Mouse (Mus musculus) kidney, embryonic 15.5 days (tissue): ENCODE results near the gene Zcchc2. TPM values are rescaled to one million over a fixed set of nuclear protein-coding genes. Genes with fewer than 3 reads are reported as not detected.

Experiments
- ATAC-seq: fragments of 200-750 bp; cut with Nextera tagmentation; replicated peaks from 2 replicates; pipeline ENCODE4 v1.8.0; 2017; ENCODE audit warnings: moderate TSS enrichment; ENCODE audit not compliant: low FRiP score
- H3K27ac ChIP-seq: fragments of 300-500 bp; sonication (generic); 2 replicates; pipeline ENCODE4 v1.5.1; 2015; ENCODE audit warnings: mild to moderate bottlenecking, inconsistent platforms
- H3K27me3 ChIP-seq: fragments of 300-500 bp; sonication (generic); 2 replicates; pipeline ENCODE4 v1.6.1; 2015; ENCODE audit warnings: inconsistent platforms
- H3K36me3 ChIP-seq: fragments of 300-500 bp; sonication (generic); 2 replicates; pipeline ENCODE4 v1.6.1; 2015; ENCODE audit warnings: inconsistent platforms
- H3K4me1 ChIP-seq: fragments of 300-500 bp; sonication (generic); 2 replicates; pipeline ENCODE4 v1.6.1; 2015; ENCODE audit warnings: inconsistent platforms
- H3K4me2 ChIP-seq: fragments of 300-500 bp; sonication (generic); 2 replicates; pipeline ENCODE4 v1.6.1; 2015; ENCODE audit warnings: moderate library complexity, mild to moderate bottlenecking, inconsistent platforms
- H3K4me3 ChIP-seq: fragments of 300-500 bp; sonication (generic); replicated peaks from 2 replicates; pipeline ENCODE4 v1.5.1; 2015; ENCODE audit warnings: mild to moderate bottlenecking, inconsistent platforms
- H3K9ac ChIP-seq: fragments of 300-500 bp; sonication (generic); 2 replicates; pipeline ENCODE4 v1.6.1; 2015; ENCODE audit warnings: mild to moderate bottlenecking, inconsistent platforms
- H3K9me3 ChIP-seq: fragments of 300-500 bp; sonication (generic); replicated peaks from 2 replicates; pipeline ENCODE4 v1.6.1; 2016; ENCODE audit warnings: inconsistent platforms
- WGBS: fragments of 180-500 bp; shearing (Covaris S2); methylation state at CpG from one replicate; pipeline ENCODE4 v1.1.7; 2015; ENCODE audit warnings: mixed read lengths; 5-methylcytosine and 5-hydroxymethylcytosine counted together
- polyA plus RNA-seq: library from polyadenylated mRNA; unstranded; fragments of >200 nt; fragmentation: Nextera tagmentation; extraction: Ambion mirVana; gene quantifications from 2 replicates; pipeline ENCODE4 v1.2.1, GENCODE M21; 2015

Gene Zcchc2
- polyA plus RNA-seq, 1 experiment from 2014 or later = 3.1 TPM

DNA sequence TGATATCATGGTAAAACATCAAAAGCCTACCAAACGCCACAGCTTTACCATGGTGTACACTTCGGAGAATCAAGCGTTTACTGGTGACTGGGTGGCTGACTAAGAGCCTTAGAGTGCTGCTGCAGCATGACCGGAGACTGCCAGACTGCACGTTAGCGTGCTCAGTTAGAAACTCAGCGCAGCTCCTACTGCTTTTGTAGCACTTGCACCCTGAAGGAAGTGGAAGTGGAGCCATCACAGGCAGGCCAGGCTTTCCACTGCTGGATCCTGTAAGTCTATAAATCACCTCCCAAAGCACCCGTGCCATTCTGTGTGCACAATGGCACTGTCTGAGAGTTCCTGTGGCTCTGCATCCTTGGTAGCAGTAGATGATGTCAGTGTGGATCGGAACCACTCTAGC lies 52.0 kb downstream of the Zcchc2 start:
- H3K9me3 ChIP-seq = no peaks in the 10 kb centered on the region
- 0 out of 2 replicates have a peak, but pooled peaks cover 1% of the 10 kb centered on the region for H3K4me1 ChIP-seq
- H3K9ac ChIP-seq = no peak overlapping the region
- no peak overlapping the region for H3K4me3 ChIP-seq
- H3K27me3 ChIP-seq = no peaks in the 10 kb centered on the region
- WGBS = 87% methylated on average over 9 of the region's 9 CpGs
- no peak overlapping the region for H3K4me2 ChIP-seq
- no peak overlapping the region for H3K27ac ChIP-seq
- H3K36me3 ChIP-seq = no peaks in the 10 kb centered on the region
- no peak for ATAC-seq

DNA sequence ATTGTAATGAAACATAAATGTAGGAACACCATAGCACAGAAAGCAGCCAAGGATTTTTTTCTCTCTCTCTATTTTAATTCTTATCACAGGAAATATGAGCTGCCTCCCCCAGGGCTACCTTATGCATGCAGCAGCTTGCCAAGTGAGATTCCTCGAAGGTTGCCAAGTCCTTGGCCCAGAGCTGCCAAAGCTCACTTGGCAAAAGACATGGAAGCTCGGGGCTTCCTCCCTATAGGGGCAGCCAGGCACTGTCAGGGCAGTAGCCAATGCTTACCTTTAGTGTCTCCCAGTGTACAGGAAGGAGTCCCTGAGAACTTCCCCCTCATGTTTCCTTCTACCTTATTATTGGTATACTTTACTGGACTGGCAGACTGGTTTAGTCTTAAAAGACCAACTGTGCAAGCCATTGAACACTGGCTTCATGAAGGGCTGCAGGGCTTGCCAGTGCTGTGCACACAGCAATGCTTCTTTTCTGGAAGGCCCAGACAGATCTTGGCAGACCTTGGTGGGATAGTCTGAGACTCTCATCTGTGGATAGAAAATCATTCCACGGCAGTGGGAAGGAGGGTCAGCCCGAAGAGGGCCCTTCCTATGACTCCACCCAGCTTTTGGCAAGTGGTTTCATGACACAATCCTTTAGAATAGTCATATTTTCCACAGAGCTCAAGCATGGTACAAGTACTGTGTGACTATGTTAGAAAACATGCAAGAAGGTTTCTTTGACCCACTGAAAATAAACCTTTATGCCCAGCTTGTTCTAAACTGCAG lies 53.0 kb downstream of the Zcchc2 start:
- Histone ChIP-seq H3K27ac (no peak overlapping the region), H3K9me3 (no peaks in the 10 kb centered on the region), H3K36me3 (no peaks in the 10 kb centered on the region), H3K4me1 (no peaks in the 10 kb centered on the region), H3K9ac (no peak overlapping the region), H3K27me3 (no peaks in the 10 kb centered on the region), H3K4me2 (no peak overlapping the region), H3K4me3 (no peak overlapping the region)
- 78% methylated on average over 4 of the region's 4 CpGs for WGBS
- ATAC-seq = no peak

DNA sequence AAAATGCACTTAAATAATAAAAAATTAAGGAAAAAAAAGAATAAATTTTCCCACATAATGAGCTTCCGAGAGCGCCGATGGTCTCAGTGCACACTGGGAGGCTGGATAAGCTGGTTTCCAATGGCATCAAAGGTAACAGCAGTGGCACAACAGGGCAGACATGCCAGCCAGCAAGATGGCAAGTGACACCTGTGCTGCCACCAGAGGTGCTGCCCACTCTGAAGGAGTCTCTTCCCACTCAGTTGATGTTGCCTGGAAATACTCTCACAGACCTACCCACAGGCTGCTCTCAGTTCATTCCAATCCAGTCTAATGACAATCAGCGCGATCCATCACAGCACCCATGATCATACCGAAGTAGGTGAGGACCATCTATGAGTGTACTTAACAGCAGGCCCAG lies 58.8 kb downstream of the Zcchc2 start:
- H3K4me1 ChIP-seq = no peaks in the 10 kb centered on the region
- H3K4me3 ChIP-seq = no peak overlapping the region
- no peaks in the 10 kb centered on the region for H3K27me3 ChIP-seq
- H3K36me3 ChIP-seq = no peaks in the 10 kb centered on the region
- WGBS = 98% methylated on average over 6 of the region's 6 CpGs
- no peak overlapping the region for H3K4me2 ChIP-seq
- no peaks in the 10 kb centered on the region for H3K9me3 ChIP-seq
- H3K27ac ChIP-seq = no peak overlapping the region
- H3K9ac ChIP-seq = no peak overlapping the region
- no peak for ATAC-seq

DNA sequence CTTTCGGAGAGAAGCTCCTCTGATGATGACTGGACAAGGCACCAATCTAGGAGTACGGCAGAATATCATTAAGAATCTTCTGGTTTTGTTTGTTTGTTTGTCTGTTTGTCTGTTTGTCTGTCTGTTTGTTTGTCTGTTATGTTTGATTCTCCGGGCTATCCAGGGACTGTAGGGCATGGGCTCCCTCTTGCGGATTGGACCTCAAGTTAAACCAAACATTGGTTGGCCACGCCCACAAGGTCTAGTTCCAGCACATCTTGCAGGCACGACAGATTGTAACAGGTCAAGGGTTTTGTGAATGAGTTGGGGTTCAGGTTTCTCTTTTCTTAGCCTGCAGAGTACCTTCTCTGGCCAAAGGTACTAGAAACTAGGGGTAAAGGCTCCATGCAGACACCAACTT lies 64.8 kb downstream of the Zcchc2 start:
- 68% methylated on average over 6 of the region's 6 CpGs for WGBS
- H3K9me3 ChIP-seq = no peaks in the 10 kb centered on the region
- H3K4me1 ChIP-seq = no peaks in the 10 kb centered on the region
- no peaks in the 10 kb centered on the region for H3K27me3 ChIP-seq
- ATAC-seq = no peak
- H3K36me3 ChIP-seq = no peaks in the 10 kb centered on the region
- no peak overlapping the region for H3K4me3 ChIP-seq
- H3K9ac ChIP-seq = no peak overlapping the region
- no peak overlapping the region for H3K27ac ChIP-seq
- H3K4me2 ChIP-seq = no peak overlapping the region

DNA sequence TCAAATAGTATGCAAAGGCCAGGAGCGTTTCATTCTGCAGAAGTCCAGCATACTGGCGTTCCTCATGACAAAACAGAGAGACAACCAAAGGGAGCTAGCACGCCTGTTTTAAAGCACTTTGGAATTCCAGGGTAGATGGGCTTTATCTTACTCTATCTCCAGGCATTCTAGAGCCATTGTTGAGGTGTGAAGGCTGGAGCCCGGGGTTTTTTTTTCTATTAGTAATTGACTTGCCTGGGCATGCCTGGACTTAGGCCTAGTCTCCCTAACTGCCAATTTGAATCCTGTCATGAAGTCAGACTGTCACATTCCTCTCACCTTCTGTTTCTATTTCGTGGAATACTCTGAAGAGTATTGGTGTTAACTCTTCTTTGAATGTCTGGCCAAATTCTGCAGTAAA lies 68.1 kb downstream of the Zcchc2 start:
- WGBS = 74% methylated on average over 5 of the region's 5 CpGs
- Histone ChIP-seq H3K9ac (no peak overlapping the region), H3K4me3 (no peak overlapping the region), H3K9me3 (no peaks in the 10 kb centered on the region), H3K27me3 (no peaks in the 10 kb centered on the region), H3K4me2 (no peak overlapping the region), H3K27ac (no peak overlapping the region), H3K36me3 (no peaks in the 10 kb centered on the region), H3K4me1 (no peaks in the 10 kb centered on the region)
- no peak for ATAC-seq

DNA sequence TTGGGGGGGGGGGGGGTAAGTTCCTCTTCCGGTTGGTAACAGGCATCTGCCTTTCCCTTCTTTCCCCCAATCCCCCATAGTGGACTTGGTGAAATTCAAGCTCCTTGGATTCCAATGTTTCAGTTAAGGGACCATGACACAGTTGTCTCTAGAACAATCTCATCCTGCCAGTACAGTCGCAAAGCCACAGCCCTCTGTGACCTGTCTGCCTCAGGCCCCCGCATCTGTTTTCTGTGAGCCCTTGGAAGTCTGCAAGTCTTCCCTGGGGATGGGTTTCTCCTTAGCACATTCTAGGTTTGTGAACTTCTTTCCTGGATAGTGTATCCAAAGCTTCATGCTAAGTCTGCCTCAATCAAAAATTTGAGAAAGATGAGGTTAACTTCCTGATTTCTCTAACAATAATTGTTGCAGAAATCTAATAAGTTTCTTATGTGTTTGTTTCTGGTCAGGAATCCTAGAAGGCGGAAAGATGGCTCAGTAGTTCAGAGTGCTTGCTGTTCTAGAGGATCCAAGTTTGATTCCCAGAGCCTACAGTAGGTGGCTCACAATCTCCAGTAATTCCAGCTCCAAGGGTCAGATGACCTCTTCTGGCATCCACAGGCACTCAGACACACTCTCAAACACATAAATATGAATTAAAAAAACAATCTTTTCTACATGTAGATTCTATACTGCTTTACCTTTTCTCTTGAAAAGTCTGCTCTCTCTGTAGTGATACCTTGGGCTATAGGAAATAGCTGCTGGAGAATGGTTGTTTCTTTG lies 69.5 kb downstream of the Zcchc2 start:
- H3K4me1 ChIP-seq = 0 out of 2 replicates have a peak, but pooled peaks cover 3% of the 10 kb centered on the region
- no peak overlapping the region for H3K9ac ChIP-seq
- H3K9me3 ChIP-seq = no peaks in the 10 kb centered on the region
- no peak overlapping the region for H3K4me2 ChIP-seq
- H3K27me3 ChIP-seq = no peaks in the 10 kb centered on the region
- H3K36me3 ChIP-seq = no peaks in the 10 kb centered on the region
- H3K27ac ChIP-seq = no peak overlapping the region
- H3K4me3 ChIP-seq = no peak overlapping the region
- no peak for ATAC-seq
- 79% methylated on average over 4 of the region's 4 CpGs for WGBS

DNA sequence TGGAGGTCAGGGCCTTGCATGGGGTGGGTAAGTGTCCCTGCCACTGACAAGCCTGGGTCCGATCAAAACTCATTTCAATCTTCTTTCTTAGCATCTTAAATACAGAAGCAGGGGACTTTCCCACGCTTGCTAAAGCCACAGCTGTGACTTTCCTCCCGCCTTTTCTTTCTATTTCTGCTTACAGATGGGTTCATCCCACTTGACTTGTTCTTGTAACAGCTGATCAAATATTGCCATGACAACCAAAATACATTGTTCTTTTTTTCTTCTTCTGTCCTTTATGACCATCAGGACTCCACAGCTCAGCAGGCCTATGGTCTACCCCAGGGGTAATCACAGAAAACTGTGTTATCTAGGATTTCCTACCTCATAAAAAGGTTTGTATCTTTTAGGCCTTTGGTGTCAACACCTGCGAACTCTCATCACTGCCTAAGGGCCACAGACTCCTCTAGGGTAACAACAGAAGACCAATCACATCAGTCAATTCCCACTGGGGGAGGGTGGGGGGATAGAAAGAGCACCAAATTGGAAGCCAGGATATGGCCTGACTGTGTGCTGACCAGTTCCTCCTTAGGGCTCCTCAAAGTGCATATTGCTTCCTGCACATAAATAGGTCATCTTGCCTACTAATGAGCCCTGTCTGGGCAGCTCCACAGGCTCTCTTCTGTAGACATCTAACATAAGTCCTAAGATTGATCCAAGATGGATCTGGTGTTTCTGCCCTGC lies 71.1 kb downstream of the Zcchc2 start:
- no peak for ATAC-seq
- no peak overlapping the region for H3K4me2 ChIP-seq
- 79% methylated on average over 4 of the region's 4 CpGs for WGBS

DNA sequence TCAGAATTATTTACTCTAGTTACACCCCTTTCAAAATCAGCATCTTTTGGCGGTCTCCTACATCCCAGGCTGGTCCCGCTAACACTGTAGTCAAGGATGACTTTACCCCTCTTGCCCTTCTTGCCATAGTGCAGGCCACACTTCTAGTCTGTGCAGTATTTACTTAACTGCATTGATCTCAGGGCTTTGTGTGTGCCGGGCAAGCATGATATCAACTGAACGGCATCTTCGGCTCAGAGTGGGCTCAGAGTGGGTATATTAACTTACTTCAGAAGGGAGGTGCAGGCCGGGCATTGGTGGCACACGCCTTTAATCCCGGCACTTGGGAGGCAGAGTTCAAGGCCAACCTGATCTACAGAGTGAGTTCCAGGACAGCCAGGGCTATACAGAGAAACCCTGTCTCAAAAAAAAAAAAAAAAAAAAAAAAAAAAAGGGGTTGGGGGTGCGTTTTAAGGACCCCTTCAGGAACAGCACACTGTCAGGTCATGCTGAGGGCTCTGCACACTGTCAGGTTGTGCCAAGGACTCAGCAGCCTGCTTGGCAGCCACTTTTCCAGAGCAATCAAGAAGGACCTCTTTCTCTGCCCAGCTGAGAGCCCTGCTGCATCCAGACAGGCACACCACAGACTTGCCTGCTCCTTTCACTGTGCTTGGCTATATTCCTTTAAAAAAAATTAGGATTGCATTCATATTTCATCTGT lies 72.8 kb downstream of the Zcchc2 start:
- Histone ChIP-seq H3K4me2 (no peak overlapping the region), H3K4me3 (no peak overlapping the region), H3K27me3 (no peaks in the 10 kb centered on the region), H3K27ac (no peak overlapping the region), H3K9me3 (no peaks in the 10 kb centered on the region), H3K9ac (no peak overlapping the region), H3K36me3 (no peaks in the 10 kb centered on the region), H3K4me1 (peaks cover 8% of the 10 kb centered on the region; the same call in 1 of the 2 replicates)
- 91% methylated on average over 9 of the region's 9 CpGs for WGBS
- no peak for ATAC-seq

More for the DNA sequence above, 71.1 kb downstream of the Zcchc2 start:
- Histone ChIP-seq H3K36me3 (no peaks in the 10 kb centered on the region), H3K27me3 (no peaks in the 10 kb centered on the region), H3K9me3 (no peaks in the 10 kb centered on the region), H3K9ac (no peak overlapping the region), H3K4me3 (no peak overlapping the region), H3K4me1 (peaks cover 8% of the 10 kb centered on the region; the same call in 1 of the 2 replicates), H3K27ac (no peak overlapping the region)

DNA sequence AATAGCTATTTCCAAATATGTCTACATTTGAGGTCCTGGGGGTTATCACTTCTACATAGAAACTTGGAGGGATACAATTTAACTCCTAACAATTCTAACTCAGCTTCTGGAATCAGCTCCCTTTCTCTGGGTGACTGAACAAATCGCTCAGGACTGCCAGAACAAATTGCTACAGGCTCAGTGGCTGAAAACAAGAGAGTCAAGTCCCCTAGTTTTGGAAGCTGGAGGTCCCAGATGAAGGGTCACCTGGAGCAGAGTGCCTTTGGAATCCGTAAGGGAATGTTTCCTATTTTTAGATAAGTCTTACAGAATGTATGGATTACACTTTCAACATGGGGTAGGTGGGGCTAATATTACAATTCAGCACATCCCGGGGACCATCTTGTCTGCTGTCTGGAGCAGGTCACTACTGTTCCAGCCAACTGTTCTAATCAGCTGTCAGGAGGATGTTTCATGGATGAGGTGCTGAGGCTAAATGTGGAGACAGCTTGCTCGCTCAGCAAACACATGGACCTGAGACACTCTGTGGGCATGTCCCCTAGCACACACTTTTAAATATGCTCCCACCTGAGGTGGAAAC lies 73.5 kb downstream of the Zcchc2 start:
- Histone ChIP-seq H3K4me2 (no peak overlapping the region), H3K27me3 (no peaks in the 10 kb centered on the region), H3K4me3 (no peak overlapping the region), H3K36me3 (no peaks in the 10 kb centered on the region), H3K4me1 (peaks cover 8% of the 10 kb centered on the region; the same call in 1 of the 2 replicates), H3K9me3 (no peaks in the 10 kb centered on the region), H3K9ac (no peak overlapping the region), H3K27ac (no peak overlapping the region)
- WGBS = 75% methylated on average over 4 of the region's 4 CpGs
- no peak for ATAC-seq

DNA sequence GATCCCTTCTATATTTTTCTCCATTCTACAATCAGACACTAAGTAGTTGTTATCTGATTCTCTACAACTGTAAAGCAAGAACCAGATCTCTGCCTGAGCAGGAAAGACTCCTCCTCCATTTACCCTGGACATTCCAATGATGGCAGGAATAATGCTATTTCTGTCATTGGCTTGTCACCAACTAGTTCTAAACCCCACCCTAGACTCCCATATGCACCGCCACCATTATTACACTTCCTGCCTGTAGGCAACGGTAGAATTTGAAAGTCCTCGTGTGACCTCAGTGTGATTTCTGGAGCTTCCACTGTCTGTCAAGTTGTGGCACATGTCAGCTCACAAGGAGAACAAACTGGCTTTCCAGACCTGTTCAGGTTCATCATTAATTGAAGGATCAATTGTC lies 74.1 kb downstream of the Zcchc2 start:
- H3K9ac ChIP-seq = no peak overlapping the region
- H3K9me3 ChIP-seq = no peaks in the 10 kb centered on the region
- H3K36me3 ChIP-seq = no peaks in the 10 kb centered on the region
- no peak for ATAC-seq
- WGBS = 48% methylated on average over 3 of the region's 3 CpGs
- no peak overlapping the region for H3K27ac ChIP-seq
- no peak overlapping the region for H3K4me2 ChIP-seq
- no peak overlapping the region for H3K4me3 ChIP-seq
- H3K27me3 ChIP-seq = no peaks in the 10 kb centered on the region
- H3K4me1 ChIP-seq = peaks cover 8% of the 10 kb centered on the region; the same call in 1 of the 2 replicates

DNA sequence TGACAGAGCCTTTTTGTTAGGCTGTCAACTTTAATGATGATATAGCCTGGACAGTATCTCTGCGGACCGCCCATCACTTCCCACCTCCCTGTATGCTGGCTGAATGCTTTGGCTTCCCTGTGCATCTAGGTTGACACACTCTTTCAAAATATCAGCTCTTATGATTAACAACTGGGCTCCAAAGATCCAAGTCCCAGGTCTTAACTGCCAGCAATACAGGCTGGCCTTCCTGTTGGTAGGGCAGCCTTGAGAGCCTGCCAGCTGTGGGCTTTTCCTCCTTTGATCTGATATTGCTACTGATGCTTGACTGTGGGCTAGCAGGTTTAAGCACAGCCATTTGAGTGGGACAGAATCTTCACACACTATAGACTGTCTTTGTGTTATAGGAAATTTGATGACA lies 74.5 kb downstream of the Zcchc2 start:
- Histone ChIP-seq H3K4me2 (no peak overlapping the region), H3K9ac (no peak overlapping the region), H3K27ac (no peak overlapping the region), H3K9me3 (no peaks in the 10 kb centered on the region), H3K4me1 (peaks cover 8% of the 10 kb centered on the region; the same call in 1 of the 2 replicates), H3K27me3 (no peaks in the 10 kb centered on the region), H3K36me3 (no peaks in the 10 kb centered on the region), H3K4me3 (no peak overlapping the region)
- 89% methylated on average over 2 of the region's 2 CpGs for WGBS
- no peak for ATAC-seq
